Mouse (Mus musculus): ENCODE results near the gene Sh2b1. TPM values are rescaled to one million over a fixed set of nuclear protein-coding genes. Genes with fewer than 3 reads are reported as not detected.

Gene Sh2b1
- polyA plus RNA-seq, 1 experiment from 2014 or later = 57.8 TPM

Other genes with a start within 250 kb of the Sh2b1 start
- 54.3 and 58.9 TPM in 2 replicates for gene Sbk1, start 202.8 kb downstream of the Sh2b1 start, polyA plus RNA-seq (2015; fragmentation: Nextera tagmentation; extraction: Ambion mirVana)
- 2.7 and 4.6 TPM in 2 replicates for gene Lat, start 105.9 kb downstream of the Sh2b1 start, polyA plus RNA-seq (2015; fragmentation: Nextera tagmentation; extraction: Ambion mirVana)
- 62.0 and 63.5 TPM in 2 replicates for gene Spns1, start 98.0 kb downstream of the Sh2b1 start, polyA plus RNA-seq (2015; fragmentation: Nextera tagmentation; extraction: Ambion mirVana)
- 2.9 and 3.1 TPM in 2 replicates for gene Nfatc2ip, start 78.7 kb downstream of the Sh2b1 start, polyA plus RNA-seq (2015; fragmentation: Nextera tagmentation; extraction: Ambion mirVana)
- 0.37 TPM in 1 of 2 replicates, not detected in the other for gene Cd19, start 60.5 kb downstream of the Sh2b1 start, polyA plus RNA-seq (2015; fragmentation: Nextera tagmentation; extraction: Ambion mirVana)
- gene Rabep2, start 46.7 kb downstream of the Sh2b1 start, polyA plus RNA-seq (2015; fragmentation: Nextera tagmentation; extraction: Ambion mirVana) = 30.8 and 34.0 TPM in 2 replicates
- gene Atp2a1, start 12.3 kb downstream of the Sh2b1 start, polyA plus RNA-seq (2015; fragmentation: Nextera tagmentation; extraction: Ambion mirVana) = 7.9 and 11.5 TPM in 2 replicates
- gene Tufm, start 11.9 kb upstream of the Sh2b1 start, polyA plus RNA-seq (2015; fragmentation: Nextera tagmentation; extraction: Ambion mirVana) = 129 and 131 TPM in 2 replicates
- gene Atxn2l, start 28.0 kb upstream of the Sh2b1 start, polyA plus RNA-seq (2015; fragmentation: Nextera tagmentation; extraction: Ambion mirVana) = 54.0 and 56.8 TPM in 2 replicates
- gene Eif3c, start 91.0 kb upstream of the Sh2b1 start, polyA plus RNA-seq (2015; fragmentation: Nextera tagmentation; extraction: Ambion mirVana) = 199 and 205 TPM in 2 replicates
- 0.59 and 0.65 TPM in 2 replicates for gene Apobr, start 109.5 kb upstream of the Sh2b1 start, polyA plus RNA-seq (2015; fragmentation: Nextera tagmentation; extraction: Ambion mirVana)
- 34.0 and 37.9 TPM in 2 replicates for gene Cln3, start 110.4 kb upstream of the Sh2b1 start, polyA plus RNA-seq (2015; fragmentation: Nextera tagmentation; extraction: Ambion mirVana)
- gene Il27, start 119.5 kb upstream of the Sh2b1 start, polyA plus RNA-seq (2015; fragmentation: Nextera tagmentation; extraction: Ambion mirVana) = not detected in 2 replicates
- 5.5 and 6.1 TPM in 2 replicates for gene Nupr1, start 155.4 kb upstream of the Sh2b1 start, polyA plus RNA-seq (2015; fragmentation: Nextera tagmentation; extraction: Ambion mirVana)
- gene Sgf29, start 173.9 kb upstream of the Sh2b1 start, polyA plus RNA-seq (2015; fragmentation: Nextera tagmentation; extraction: Ambion mirVana) = 48.9 and 62.9 TPM in 2 replicates
- 4.3 and 4.4 TPM in 2 replicates for gene Sult1a1, start 201.0 kb upstream of the Sh2b1 start, polyA plus RNA-seq (2015; fragmentation: Nextera tagmentation; extraction: Ambion mirVana)
- 105 and 139 TPM in 2 replicates for gene Bola2, start 220.0 kb upstream of the Sh2b1 start, polyA plus RNA-seq (2015; fragmentation: Nextera tagmentation; extraction: Ambion mirVana)
- gene Slx1b, start 220.4 kb upstream of the Sh2b1 start, polyA plus RNA-seq (2015; fragmentation: Nextera tagmentation; extraction: Ambion mirVana) = 14.0 and 15.0 TPM in 2 replicates
- gene Coro1a, start 232.4 kb upstream of the Sh2b1 start, polyA plus RNA-seq (2015; fragmentation: Nextera tagmentation; extraction: Ambion mirVana) = 33.3 and 35.8 TPM in 2 replicates

Data from embryonic facial prominence, embryonic 13.5 days (tissue).